Mouse (Mus musculus) CD8-positive naive resting alpha-beta T cell, adult 57 days (primary cell): ENCODE data around the gene Ube2cbp. TPM values are rescaled to one million over a fixed set of nuclear protein-coding genes. Genes with fewer than 3 reads are reported as not detected.

Source experiments
- total RNA-seq: library from RNA; stranded (reverse); gene quantifications from one replicate; pipeline ENCODE4 v1.2.4, GENCODE M21; 2023

The Ube2cbp gene
- total RNA-seq, result 6.3 TPM

GRCm38 (mm10) chr9:86464151-86465105 is at the start of gene Ube2cbp:
Gene Ube2cbp (minus strand): TSS chr9:86464950.

GRCm38 (mm10) chr9:86466990-86467870 is 2.5 kb upstream of the Ube2cbp start, which contains the start of gene Dop1a:
Gene Dop1a (plus strand): TSS chr9:86467154.

Other genes with a start within 250 kb of the Ube2cbp start
- 94.9 TPM for gene Dop1a, start 2.2 kb upstream of the Ube2cbp start, total RNA-seq
- gene Pgm3, start 106.9 kb upstream of the Ube2cbp start, total RNA-seq, result 15.6 TPM
- 1.7 TPM for gene Rwdd2a, start 107.0 kb upstream of the Ube2cbp start, total RNA-seq
- 0.15 TPM for gene Me1, start 231.0 kb upstream of the Ube2cbp start, total RNA-seq